Mouse (Mus musculus) gastrocnemius, postnatal 14 days (tissue): Measurements from ENCODE around the gene Arid1b. TPM values are rescaled to one million over a fixed set of nuclear protein-coding genes. Genes with fewer than 3 reads are reported as not detected.

Source experiments
- DNase-seq: peaks from one replicate; pipeline ENCODE4 v3.0.0; 2021; ENCODE audit warnings: mixed read lengths
- intact Hi-C: fragments of 180-260 bp; cut with DNase I; formaldehyde crosslinking; loops from one replicate; pipeline ENCODE4 v1.15.1; 2025; ENCODE audit warnings: low total_unique reads
- total RNA-seq, 2 experiments: library from RNA; stranded (reverse); gene quantifications; 2 replicates each; pipeline ENCODE4 v1.2.3; 2021

The Arid1b gene
- total RNA-seq, 2 experiments from 2014 or later, result 30.0 to 31.4 TPM

DNA sequence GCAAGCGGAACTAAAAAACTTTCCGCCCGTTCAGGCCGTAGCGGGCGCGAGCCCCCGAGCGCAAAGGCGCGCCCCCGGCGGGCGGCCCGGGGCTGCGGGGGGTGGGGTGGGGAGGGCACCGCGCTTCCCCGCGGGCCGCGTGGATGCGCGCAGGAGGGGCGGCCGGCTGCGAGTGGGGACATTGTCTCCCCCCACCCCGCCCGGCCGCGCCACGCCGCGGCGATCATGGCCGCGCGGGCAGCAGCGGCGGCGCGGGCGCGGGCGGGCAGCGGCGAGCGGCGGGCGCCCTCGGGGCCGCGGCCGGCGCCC is 326 bp downstream of the Arid1b start:
- no peak for DNase-seq
- intact Hi-C loops, result loop anchor here (5.0 kb wide), 1 partner anchor 82 kb away; no protein-coding TSS in a partner anchor

DNA sequence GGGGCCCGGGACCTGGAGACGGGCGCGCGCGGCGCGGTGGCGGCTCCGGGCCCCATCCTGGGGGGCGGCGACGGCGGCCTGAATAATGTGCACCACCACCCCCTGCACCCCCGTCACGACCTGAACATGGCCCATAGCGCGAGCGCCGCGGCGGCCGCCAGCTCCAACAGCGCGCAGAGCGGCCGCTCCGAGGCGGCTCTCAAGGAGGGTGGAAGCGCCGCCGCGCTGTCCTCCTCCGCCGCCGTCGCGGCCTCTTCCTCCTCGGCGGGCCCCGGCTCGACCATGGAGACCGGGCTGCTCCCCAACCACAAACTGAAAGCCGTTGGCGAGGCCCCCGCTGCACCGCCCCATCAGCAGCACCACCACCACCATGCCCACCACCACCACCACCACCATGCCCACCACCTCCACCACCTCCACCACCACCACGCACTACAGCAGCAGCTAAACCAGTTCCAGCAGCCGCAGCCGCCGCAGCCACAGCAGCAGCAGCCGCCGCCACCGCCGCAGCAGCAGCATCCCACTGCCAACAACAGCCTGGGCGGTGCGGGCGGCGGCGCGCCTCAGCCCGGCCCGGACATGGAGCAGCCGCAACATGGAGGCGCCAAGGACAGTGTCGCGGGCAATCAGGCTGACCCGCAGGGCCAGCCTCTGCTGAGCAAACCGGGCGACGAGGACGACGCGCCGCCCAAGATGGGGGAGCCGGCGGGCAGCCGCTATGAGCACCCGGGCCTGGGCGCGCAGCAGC is 855 bp downstream of the Arid1b start:
- DNase-seq, result peak; percentile 76
- intact Hi-C loops, result loop anchor here (5.0 kb wide), 1 partner anchor 83 kb away; no protein-coding TSS in a partner anchor

- intact Hi-C loops, result no loop called here
- peak; percentile 79 for DNase-seq
Observed at GRCm38 (mm10) chr17:4995561-4996051, 1.5 kb downstream of the Arid1b start.

- intact Hi-C loops, result no loop called here
- DNase-seq, result peak; percentile 63
Observed at GRCm38 (mm10) chr17:4996121-4996813, 2.1 kb downstream of the Arid1b start.

DNA sequence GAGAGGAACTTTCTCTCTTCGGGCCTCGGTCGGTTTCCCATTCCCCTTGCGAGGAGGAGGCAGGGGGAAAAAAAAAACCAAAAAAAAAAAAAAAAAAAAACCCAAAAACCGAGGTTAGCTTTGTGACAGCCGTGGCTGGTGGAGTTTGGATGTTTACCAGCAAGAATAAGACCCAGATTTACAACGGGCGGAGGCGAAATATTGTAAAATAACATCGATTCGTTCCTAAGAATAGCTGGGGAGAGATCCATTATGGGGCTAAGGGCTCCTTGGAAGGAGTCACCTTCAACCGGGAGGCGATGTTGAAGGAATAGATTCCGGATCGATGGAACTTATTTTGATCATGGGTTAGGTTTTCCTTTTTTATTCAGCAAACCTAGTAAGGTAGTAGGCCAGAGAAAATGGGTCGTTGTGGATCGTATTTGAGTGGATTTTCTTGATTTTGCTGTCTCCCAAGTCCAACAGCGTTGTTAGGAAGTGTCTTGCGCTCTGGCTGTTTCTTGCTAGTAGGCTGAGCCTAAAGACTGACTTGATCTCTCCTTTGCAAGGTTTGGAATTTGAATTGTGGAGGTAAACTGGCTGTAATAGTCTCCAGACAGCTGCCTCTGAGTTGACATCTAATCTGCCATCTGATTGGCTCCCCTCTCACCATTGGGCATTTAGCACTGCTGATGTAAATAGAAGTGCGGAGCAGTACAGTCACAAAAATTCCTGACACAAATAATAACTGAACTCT is 2.9 kb downstream of the Arid1b start:
- no peak for DNase-seq
- intact Hi-C loops, result no loop called here

DNA sequence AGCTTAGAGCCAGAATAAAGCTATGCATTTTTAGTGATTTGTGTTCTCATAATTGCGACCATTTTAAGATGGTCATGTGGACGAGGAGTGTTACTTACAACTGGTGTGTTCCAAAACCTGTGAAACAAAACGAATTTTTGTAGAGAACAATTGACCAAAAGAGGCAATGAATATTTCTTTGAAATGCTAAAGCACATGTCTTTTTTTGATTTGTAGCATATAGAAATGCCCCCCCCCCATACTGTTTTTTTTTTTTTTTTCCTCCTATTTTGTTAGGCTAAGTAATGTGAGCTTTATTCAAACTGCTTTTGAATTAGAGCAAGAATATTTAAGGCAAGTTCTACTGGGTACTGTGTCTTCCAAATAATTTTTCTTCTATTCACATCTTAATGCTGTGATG is 3.8 kb downstream of the Arid1b start:
- intact Hi-C loops, result no loop called here
- no peak for DNase-seq

- DNase-seq, result no peak
- intact Hi-C loops, result no loop called here
Observed at GRCm38 (mm10) chr17:4999256-4999655, 5.1 kb downstream of the Arid1b start.

- intact Hi-C loops, result no loop called here
- no peak for DNase-seq
Observed at GRCm38 (mm10) chr17:5000001-5000400, 5.9 kb downstream of the Arid1b start.

- intact Hi-C loops, result no loop called here
- no peak for DNase-seq
Observed at GRCm38 (mm10) chr17:5000871-5001270, 6.7 kb downstream of the Arid1b start.

GRCm38 (mm10) chr17:5001531-5002131 is 7.5 kb downstream of the Arid1b start:
- intact Hi-C loops, result no loop called here
- no peak for DNase-seq

- intact Hi-C loops, result no loop called here
- no peak for DNase-seq
Observed at GRCm38 (mm10) chr17:5002937-5003508, 8.9 kb downstream of the Arid1b start.

GRCm38 (mm10) chr17:5004266-5004665 is 10.1 kb downstream of the Arid1b start:
- no peak for DNase-seq
- intact Hi-C loops, result no loop called here

DNA sequence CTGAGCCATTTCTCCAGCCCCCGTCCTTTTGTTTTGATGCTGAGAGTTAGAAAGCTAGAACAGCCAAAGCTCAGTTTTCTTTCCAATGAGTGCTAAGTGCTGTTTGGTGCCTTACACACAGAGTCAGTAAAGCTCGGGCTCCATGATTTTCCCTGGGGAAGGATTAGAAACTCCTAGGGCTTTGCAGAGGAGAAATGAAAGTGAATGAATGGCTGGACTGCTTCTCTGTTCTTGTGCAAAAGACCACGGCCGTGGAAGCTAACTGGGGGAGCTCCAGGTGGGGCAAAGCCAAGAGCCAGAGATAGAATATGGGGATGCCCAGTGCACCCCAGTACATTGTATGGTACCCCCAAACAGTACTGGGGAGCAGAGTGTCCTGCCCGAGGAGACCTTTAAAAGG is 10.6 kb downstream of the Arid1b start:
- intact Hi-C loops, result no loop called here
- no peak for DNase-seq

DNA sequence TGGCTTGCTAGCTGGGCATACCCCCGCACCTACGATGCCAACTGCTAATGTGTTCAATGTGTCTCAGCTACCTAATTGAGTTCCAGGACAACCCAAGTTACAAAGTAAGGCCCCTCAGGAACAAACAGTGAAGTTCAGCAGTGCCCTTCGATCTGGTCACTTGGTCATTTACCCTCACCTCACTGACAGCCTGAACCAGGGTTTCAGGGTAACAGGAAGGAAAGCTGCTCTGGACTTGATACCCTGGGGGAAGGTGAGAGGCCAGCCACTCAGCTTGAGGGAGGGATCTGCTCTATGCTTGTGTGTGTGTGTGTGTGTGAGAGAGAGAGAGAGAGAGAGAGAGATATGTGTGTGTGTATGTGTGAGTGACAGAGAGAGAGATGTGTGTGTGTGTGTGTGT is 11.2 kb downstream of the Arid1b start:
- intact Hi-C loops, result no loop called here
- DNase-seq, result no peak

DNA sequence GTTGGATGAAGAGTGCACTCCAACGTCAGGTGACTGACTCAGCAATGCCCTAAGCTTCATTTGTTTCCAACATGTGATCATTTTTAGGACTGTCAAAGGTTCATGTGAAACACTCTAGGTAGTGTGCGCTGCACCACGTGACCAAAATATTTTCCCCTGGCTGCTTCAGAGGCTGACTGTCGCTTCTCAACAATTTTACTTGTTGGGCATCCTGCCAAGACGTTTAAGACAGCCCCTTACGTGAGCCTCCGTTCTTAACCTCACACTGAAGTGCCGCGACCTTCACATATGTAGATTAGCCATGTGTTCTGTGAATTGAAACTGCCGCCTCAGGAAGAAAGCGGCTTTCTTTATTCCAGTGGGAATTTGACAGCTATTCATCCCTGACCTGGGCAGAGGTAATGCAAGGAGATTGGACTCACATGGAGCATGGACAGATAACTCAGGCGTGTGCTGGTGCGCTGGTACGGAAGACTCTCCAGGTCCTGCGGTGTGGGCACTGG is 13.1 kb downstream of the Arid1b start:
- no peak for DNase-seq
- intact Hi-C loops, result no loop called here

- no peak for DNase-seq
- intact Hi-C loops, result no loop called here
Observed at GRCm38 (mm10) chr17:5008236-5008635, 14.1 kb downstream of the Arid1b start.

DNA sequence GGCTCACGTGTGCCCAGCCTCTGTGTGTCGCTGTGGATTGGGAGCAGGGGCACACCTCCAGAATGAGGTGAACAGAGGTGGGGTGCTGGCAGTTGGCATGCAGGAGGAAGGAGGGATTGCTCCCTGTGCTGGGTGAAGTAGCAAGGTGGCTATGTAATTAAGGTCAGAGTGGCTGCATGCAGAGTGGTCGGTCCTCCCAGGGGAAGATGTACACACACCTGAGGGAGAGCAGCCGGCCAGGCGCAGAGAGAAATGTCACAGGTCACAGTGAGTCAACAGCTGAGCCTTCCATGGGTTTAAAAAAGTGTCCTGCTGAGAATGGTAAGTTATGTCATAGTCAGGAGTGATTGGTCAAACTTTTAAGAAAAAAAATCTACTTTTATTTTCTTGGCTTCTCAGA is 14.6 kb downstream of the Arid1b start:
- no peak for DNase-seq
- intact Hi-C loops, result no loop called here

DNA sequence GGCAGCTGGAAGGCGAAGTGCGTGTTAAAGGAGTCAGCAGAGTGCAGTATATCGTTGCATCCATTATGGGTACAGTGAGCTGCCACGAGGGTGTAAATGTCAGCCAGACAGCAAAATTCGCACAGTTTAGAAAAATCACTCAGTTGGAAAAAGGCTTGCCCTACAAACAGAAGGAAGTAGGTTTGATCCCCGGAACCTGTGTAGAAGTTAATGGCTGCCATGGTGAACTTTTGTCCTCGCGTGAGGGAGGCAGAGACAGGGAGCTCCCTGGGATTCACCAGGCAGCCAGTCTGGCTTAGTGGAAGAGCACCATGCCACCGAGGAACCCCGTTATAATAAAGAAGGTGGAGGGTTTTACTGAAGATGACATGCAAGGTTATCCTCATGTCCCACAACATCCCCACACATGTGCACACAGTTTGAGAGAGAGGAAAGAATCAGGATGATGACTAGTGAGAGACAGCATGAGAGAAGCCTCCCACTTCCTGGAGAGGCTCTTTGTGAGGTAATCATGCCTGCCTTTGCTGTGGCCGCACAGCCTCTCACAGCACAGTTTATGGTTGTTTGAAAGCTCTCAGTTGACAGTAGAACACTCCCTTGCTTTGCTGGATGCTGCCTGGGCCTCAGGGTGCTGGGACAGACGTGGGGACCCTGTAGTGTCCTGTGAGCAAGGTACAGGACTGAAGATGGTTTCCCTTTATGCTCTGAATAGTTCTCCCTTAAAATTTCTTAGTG is 15.6 kb downstream of the Arid1b start:
- intact Hi-C loops, result loop anchor here (10.0 kb wide), 1 partner anchor 175 kb away; no protein-coding TSS in a partner anchor
- no peak for DNase-seq

GRCm38 (mm10) chr17:5010781-5011180 is 16.6 kb downstream of the Arid1b start:
- DNase-seq, result no peak
- intact Hi-C loops, result loop anchor here (10.0 kb wide), 1 partner anchor 174 kb away; no protein-coding TSS in a partner anchor
